Mouse (Mus musculus): ENCODE data around the gene Cd3d. TPM values are rescaled to one million over a fixed set of nuclear protein-coding genes. Genes with fewer than 3 reads are reported as not detected.

The Cd3d gene
- total RNA-seq, 2 experiments from 2014 or later = not detected

DNA sequence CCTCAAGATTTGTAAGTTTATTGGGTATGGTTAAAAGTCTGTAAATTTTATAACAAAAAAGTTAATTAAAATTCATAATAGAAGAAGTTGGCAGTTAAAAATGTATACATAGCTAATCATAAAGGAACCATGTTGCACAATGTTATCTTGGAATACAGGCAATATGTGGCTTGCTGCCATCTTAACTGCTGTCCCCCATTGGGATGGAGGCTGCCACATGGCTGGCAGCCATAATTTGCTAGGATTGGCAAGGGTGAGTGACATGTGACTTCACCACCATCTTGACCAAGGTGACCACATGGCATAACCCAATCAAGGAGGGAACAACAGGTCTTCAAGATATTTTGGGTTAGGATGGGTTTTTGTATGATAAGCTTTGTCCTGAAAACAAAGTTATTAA, 10.7 kb downstream of the Cd3d start:
- no peak for DNase-seq (ENCODE audit: low spot score in 2 of 2)

DNA sequence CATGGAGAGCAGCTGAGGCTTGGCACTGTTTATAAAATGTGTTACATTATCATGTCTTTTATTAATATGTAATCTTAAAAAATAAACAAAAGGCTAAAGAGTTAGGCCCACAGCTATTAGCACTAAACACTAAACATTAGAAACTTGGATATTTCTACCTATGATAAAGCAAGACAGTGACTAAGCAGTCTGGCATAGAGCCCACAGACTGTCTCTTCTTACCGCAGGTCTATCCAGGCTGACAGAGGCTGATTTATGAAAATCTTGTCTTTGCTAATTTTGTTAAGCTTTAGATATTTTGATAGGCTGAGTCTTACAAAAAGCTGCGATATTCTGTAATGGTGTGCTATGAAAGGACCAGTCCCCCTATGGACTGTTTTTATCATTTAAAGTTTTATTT, 11.7 kb downstream of the Cd3d start:
- DNase-seq (ENCODE audit: low spot score in 2 of 2) = no peak

DNA sequence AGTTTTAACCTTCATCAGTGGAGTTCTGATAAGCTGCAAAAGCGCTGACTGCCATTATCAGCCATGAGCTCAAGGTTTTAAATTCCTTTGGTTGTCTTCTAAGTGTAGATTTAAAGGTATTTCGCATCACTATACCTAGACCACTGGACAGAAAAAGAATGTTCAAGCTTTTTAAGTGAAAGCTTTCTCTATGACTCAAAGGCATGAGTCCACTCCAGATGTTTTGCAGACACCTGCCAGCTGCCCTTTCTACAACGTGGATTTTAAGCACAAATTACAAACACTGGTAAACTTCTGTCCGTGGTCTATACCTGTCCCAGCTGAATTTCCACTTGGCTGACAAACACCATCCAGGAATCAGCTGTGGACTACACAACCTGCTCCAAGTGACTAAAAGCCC, 13.4 kb downstream of the Cd3d start:
- DNase-seq (ENCODE audit: low spot score in 2 of 2) = no peak

DNA sequence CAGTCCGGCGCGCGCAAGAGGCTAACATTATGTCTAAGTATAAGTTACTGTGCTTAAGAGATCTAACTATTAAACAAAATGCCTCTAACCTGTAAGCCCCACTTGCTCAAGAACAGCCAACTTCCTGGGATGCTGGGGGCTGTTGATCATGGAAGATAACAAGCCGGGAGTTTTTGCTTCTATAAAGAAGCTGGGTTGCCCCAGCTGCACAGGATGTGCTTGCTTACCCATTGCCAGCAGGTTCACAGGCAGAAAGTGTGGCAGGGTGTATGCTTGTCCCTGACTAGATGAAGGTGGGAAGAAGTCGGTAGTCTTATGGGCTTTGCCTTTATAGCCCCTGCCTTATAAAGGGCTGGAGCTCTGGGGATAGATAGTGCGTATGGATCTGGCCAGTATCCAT, 15.0 kb downstream of the Cd3d start:
- DNase-seq (ENCODE audit: low spot score in 2 of 2) = no peak

DNA sequence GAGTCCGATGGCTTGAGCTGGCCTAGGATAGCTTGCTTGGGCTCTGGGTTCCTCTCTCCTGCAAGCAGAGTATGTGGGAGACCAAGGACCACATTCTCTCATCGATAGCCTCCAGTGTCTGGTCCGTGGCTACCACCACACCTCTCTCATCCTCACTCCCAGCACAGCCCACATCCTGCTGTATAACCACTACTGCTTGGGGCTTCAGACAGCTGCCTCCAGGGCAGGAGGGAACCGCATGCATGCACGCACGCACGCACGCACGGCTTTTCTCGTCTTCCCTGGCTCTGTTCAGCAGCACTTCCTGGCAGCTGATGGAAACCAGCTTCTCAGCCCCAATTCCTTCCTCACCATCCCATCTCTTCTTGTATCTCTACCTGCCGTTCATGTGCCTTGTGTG, 16.6 kb downstream of the Cd3d start:
- DNase-seq (ENCODE audit: low spot score in 2 of 2) = no peak

DNA sequence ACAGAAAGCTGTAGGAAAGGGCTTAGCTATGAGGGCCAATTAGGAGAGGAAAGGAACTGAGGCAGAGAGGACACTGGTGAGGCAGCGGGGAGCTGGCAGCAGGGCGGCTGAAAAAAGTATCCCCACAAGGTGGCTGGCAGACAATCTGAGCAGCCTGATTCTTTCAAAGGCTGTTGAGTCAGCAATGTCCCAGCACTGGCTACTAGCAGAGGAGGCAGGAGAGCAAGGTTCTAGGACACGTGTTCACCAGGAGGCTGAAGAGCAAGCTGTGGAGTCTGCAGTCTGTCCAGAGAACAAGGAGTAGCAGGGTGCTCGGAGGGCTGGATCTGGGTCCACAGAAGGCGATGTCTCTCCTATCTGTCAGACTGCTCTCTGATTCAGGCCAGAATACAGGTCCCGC, 17.6 kb downstream of the Cd3d start:
- peak in 1 of 2 experiments; percentile 16 for DNase-seq (ENCODE audit: low spot score in 2 of 2)

DNA sequence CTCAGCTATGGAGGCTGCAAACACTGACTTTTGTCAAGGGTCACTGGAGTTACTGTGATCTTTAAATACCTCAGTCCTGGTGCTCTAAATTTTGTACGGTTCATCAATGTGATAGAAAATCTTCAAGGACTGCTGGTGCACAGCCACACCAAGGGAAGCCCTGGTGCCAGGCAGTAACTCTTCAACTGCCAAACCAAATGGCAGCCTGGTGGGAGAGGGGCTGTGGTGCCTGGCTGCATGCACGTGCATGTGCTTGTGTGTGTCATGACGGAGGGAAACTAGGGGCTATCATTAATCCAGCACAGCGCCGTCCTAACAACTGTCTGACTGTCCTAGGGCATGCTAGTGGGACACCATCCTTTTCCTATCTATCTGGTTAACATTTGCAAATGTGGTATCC, 18.2 kb downstream of the Cd3d start:
- DNase-seq (ENCODE audit: low spot score in 2 of 2) = no peak

DNA sequence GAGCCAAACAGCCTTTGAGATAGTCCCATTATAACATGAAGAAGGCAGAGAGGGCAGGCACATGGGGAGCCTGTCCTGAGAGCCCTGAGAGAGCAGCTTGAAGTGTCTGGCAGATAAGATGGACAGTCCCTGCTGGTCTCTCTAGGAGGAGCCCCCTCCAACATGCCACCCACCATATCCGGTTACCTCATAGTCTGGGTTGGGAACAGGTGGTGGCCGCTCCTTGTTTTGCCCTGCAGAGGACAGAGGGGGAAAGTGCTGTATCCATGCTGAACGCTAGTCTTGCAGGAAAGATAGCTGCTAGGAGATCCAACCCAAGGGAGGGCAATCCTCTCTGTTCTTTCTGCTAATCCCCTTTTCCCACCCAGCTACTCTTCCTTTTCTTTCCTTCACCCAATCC, 18.7 kb downstream of the Cd3d start:
- no peak for DNase-seq (ENCODE audit: low spot score in 2 of 2)

DNA sequence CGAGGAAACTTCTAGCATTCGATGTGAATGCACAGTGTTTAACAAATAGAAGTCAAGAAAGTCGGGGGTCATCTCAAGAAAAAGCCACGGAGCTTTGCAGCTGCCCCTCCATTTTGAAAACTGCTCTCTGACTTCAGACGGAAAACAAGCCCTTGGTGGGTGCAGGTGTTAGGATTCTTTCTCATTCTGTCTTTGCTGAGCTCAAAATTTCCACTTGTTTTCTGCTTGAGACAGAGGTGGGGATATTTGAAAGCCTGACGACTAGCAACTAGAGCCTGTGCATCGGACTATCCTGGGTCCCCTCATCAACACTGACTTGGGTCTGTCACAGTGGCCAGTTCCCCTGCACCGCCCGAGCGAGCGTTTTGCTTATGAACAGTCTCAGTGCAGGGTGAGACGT, 25.8 kb downstream of the Cd3d start:
- no peak for DNase-seq (ENCODE audit: low spot score in 2 of 2)

DNA sequence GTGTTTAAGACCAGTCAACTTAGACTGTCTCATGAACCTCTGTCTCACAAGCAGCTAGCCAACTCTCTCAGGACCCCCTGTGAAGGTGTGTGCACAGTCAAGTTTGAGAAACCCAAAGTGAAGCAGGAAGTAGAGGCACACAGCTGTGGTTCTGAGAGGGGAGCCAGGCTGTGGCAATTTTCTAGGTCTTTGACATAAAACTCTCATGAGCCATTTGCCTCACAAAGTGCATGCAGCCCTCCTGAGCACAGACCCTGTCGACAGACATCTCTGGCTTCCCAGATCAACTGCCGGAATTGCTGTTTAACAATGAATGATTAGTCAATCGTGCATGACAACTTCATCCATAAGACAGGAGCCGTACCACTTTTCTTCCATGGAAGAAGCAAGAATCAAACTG, 26.8 kb downstream of the Cd3d start:
- no peak for DNase-seq (ENCODE audit: low spot score in 2 of 2)

DNA sequence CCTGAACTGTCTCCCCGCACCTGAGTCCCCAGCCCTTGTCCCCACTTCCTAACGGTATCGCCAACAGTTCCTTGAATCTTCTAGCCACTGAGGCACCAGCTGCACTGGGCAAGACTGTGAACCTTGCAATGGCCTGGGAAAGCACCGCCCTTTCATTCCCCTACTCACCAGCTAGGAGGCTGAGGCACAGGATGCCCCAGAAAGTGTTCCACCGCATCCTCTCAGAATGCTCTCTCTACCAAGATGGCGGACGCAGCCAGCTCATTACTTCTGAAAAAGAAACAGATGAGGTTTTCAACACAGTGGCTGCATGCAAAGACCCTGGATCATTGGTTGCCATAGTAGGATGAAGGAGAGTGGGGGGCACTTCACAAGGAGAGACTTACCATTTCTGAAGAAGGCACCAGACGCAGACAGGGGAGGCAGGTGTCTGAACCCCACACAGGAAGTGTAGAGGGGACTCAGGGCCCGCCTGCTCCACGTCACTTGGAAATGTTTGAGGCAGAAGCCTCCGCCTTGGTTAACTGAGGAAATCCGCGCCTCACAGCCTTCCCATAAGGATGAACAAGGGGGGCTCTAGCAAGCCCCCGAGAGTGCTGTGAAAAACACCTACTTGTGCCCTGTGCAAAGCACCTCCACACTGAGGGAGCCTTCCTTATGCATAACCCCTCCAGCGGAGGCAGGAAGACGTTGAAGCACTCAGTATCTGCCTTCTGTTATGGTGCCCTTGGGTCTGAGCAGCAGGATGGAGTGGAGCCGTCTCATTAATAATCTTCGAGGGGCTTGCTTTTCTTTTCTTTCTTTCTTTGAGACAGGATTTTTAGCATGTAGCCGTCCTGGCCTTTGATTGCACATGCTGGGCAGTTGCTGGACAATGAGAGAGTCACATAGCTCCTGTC, 27.8 kb downstream of the Cd3d start, which contains the start of gene Cd3e:
Gene Cd3e, minus strand, starts transcription at position 448 of the 899 bp plus-strand sequence.
- DNase-seq (ENCODE audit: low spot score in 2 of 2) = no peak

DNA sequence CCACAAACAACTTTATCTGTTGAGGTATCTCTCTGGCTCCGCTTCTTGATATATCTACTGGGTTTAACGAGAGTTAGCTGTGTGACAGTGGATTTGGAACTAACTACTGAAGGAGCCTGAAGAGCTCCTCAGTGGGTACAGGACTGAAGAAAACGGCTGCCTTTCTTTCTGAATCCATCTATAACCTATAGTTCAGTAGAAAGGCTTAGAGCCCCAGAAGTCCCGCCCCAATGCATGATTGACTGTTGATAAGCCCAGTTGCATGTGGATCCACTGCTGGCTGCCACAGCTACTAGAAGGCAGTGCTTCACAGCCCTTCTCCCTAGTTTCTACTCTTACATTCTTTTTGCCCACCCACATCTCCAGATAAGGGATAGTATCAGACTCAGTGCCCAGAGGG, 28.9 kb downstream of the Cd3d start:
- DNase-seq (ENCODE audit: low spot score in 2 of 2) = no peak

DNA sequence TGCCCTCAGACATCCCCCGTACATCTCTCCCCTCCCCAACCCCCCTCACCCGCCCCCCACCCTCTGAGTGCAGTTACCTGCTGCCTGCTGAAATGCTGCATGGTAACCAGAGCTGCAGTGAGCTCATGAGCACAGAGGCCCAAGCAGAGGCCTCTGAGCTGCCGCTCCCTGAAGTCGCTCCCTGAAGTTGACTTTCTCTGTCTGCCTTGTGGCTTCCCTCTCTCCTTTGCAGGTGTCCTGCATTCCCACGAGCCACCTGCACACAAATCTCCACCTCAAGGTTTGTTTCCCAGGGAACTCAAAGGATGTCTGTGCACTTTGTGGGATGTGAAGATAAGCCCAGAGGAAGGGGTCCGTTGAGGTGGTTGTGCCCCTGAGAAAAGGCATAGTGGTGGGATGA, 29.7 kb downstream of the Cd3d start:
- DNase-seq (ENCODE audit: low spot score in 2 of 2) = no peak

DNA sequence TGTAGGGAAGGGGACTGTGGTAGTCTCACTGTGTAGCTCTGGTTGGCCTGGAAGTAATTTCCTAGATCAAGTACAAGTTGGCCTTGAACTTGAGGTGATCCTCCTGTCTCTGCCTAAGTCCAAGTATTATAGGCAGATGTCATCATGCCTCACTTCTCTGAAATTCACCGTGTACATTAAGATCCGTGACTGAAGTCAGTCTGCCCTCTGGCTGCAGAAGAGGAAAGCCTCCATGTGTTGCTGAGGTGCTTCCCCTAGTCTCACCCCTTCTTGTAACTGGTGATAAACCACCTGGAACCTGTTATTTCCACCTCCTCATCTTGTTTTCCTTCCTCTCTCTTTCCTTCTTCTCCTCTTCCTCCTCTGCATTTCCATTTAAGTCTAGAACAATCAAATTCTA, 33.3 kb downstream of the Cd3d start:
- no peak for DNase-seq (ENCODE audit: low spot score in 2 of 2)

DNA sequence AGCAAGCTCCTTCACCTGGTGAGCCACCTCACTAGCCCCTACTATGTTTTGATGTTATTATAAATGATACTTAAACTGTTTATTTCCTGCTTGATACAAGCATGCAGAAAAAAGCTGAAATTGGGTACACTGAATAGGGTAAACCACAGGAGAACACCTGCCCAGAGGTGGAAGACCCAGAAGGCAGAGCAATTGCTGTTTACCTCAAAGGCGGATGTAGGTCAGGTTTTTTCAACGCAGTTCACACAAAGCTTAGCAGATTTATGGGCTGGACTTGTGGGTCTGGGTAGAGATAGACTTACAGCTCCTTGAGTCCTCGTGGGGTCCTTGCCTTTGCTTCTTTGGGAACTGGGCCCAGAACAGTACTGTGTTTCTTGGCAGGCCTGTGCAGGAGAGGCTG, 34.3 kb downstream of the Cd3d start:
- no peak for DNase-seq (ENCODE audit: low spot score in 2 of 2)

DNA sequence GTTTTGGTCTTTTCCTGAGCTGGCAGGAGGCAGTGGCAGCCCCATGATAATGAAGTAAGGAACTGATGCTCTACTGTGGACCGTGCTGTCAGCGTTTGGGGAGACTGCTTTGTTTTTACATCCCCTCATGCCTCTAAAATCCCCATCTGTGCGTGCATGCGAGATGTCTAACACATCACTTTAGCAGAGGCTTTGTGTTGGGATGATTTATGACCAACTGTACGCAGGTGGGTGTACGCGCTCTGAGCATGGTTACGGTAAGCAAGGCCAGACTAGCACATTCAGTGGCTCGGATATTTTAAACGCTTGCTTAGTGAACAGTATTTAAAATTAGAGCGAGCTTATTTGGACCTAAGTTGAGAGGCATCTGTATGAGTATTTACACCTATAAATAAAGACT, 36.4 kb downstream of the Cd3d start:
- peak in 1 of 2 experiments; percentile 4 for DNase-seq (ENCODE audit: low spot score in 2 of 2)

DNA sequence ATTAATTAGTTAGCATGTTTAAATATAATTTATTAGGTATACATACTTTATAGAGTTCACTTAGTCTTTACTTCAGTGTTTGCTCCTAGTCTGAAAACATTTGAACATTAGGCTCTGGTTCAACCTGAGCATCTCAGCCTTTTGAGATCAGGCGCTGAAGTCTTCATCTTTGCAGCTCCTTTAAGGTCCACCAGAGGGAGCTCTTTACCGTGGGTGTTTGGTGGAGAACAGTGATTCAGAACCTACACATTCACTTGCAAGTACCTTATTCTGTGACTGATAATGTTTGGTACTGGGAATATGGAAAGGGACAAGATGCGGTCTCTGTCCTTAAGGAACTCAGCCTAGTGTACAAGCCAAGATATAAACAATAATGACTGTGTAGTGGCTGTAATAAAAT, 41.2 kb downstream of the Cd3d start:
- DNase-seq (ENCODE audit: low spot score in 2 of 2) = peak; percentile 20 to 69

DNA sequence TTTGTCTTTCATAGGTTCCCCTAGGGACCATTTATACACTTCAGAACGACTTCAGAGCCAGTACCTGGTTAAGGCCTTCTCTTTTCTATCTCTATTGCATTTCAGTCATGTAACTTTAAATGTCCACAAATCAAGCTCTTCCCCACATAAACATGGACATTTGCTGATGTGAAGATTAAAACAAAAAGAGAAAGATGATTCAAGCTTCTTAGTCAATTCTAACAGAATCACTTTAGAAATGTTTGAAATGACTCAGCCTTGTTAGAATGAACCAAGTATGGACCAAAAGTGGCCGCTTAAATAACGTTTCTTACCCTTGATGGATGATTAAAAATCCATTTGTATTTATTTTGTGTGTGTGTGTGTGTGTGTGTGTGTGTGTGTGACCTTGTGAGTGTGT, 42.1 kb downstream of the Cd3d start:
- DNase-seq (ENCODE audit: low spot score in 2 of 2) = no peak

DNA sequence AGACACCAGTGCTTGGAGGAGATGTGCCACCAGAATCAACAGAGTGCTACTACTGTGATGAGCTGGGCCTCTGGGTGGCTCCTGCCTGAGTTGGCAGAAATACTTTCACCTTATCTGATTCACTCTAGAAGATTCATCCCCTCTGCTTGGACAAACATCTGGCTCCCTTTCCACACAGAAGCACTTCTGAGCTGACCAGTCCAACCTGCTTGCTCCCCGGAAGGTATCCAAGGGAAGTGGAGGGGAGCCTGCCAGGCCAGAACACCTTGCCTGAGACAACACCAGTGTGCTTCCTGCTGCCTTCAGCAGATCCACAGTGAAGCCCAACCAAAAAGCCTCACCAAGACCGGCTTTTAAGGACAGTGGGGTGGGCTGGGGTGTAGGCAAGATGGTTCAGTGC, 42.6 kb downstream of the Cd3d start:
- no peak for DNase-seq (ENCODE audit: low spot score in 2 of 2)

DNA sequence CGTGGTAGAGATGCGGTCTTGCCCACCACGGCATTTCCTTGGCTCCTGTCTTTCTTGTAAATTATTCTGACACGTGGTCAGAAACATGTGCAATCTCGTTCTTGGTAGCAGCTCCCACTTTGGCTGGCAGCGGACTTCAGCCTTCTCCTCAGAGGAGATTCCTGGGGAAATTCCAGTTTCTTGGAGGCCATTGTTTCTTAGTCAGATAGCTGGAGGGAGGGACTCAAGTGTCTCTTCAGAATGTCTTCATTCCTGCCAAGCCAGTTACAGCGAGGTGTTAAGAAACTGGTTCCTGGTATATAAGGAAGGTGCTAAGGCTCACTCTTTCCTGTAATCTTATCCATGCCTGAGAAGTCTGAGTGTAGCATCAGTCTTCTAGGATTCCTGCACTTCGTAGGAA, 45.8 kb downstream of the Cd3d start:
- no peak for DNase-seq (ENCODE audit: low spot score in 2 of 2)

DNA sequence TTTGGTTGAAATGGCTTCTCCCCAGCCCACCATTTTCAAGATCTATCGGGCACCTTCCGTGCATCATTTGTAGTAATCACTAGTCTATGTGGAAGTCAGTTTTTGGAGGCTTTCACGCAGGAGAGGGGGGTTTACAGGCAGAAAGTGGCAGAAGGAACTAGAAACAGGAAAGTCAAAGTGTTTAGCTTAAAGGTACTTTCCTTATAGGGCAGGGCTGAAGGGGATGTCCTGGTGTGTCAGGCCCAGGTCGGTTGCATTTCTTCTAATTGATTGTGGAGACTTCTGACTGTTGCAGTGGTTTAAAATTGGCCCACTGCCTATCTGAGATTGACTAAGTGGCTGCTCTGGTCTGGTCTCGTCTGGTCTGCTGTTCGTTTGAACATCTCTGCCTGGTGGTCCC, 48.8 kb downstream of the Cd3d start:
- no peak for DNase-seq (ENCODE audit: low spot score in 2 of 2)

DNA sequence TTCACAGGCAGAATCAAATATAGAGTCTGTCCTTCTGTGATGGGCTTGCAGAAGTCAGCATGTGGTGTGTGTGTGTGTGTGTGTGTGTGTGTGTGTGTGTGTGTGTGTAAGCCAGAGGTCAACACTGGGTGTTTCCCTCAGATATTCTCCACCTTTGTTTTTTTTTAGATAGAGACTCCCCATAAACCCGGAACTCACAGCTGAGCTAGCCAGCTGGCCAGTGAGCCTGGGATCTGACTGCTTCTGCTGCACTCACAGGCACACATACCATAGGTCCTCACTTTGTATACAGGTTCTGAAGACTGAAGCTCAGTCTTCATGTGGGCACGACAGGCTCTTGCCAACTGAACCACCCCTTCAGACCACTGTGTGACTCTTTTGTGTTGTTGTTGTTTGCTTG, 50.7 kb downstream of the Cd3d start:
- no peak for DNase-seq (ENCODE audit: low spot score in 2 of 2)

DNA sequence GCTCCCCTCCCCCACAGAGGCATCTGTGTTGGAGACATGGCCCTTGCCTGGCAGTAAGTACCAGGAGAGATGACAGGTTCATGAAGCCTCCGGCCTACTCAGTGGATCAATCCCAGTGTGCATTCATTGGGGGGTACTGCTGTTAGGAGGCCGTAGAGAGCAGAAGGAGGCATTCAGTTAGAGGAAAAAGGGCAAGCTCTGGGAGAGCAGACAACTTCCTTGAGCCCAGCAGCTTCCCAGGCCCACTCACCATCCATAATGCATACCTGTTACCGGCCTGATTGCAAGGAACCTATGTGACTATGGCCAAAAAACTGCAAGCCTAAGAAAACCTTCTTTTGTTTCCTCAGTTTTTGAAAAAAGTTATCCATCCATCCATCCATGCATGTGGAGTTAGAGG, 52.9 kb downstream of the Cd3d start:
- DNase-seq (ENCODE audit: low spot score in 2 of 2) = no peak

Data from layer of hippocampus, adult 18-20 months (tissue).